13 mouse cellular contexts compared by ENCODE assay signal in genomic region chr10:118056789-118057271, GRCm38 (mm10).
A peak's percentile ranks its signal among the peaks of the same experiment; 100 is the strongest.
DNase-seq lines count a peak whose midpoint lies in the region; ATAC-seq and TF ChIP-seq lines count a peak whose summit lies in the region.
"Had no signal": no experiment of that assay in that cellular context is flagged by ENCODE, and none has a peak within 500 bp of the region (broad histone marks: within the 10 kb centered on the region; RNA-seq: fewer than 3 reads in every experiment).

No protein-coding gene starts in this region.

- H3K9ac ChIP-seq in embryonic facial prominence, embryonic 14.5 days (ENCODE audit: low read depth, low read length) = no peak overlapping the region
- H3K9ac ChIP-seq in hindbrain, postnatal 0 days (replicated peaks; ENCODE audit: low read length) = no peak overlapping the region
- H3K9ac ChIP-seq: stomach, embryonic 15.5 days had no signal

- 47% methylated on average over 9 of the region's 9 CpGs for WGBS in embryonic facial prominence, embryonic 14.5 days
- WGBS in hindbrain, postnatal 0 days = 30% methylated on average over 9 of the region's 9 CpGs

- peak; percentile 92 for DNase-seq in heart, adult 11 months
- no peak for DNase-seq in heart, postnatal 14 days
- DNase-seq in embryonic facial prominence, embryonic 14.5 days (ENCODE audit: low spot score) = peak; percentile 27
- peak; percentile 30 for DNase-seq in hindbrain, postnatal 0 days (ENCODE audit: low spot score)
- peak; percentile 22 for DNase-seq in mesoderm, embryonic 11.5 days (ENCODE audit: low read depth, low spot score)
- no peak for DNase-seq in left cerebral cortex, adult 2 months (ENCODE audit: extremely low spot score in 1 of 2, low spot score in 2 of 2)
- no peak for DNase-seq in testis, postnatal 10 days (ENCODE audit: low spot score)
- no peak for DNase-seq in spleen, adult 12 weeks (ENCODE audit: low spot score)
- DNase-seq: adrenal gland, postnatal 25 days; B cell, adult 2 months; cerebellum, adult 9-10 months; left cerebral cortex, postnatal 4 days had no signal

- no peak overlapping the region for H3K4me2 ChIP-seq in embryonic facial prominence, embryonic 14.5 days (ENCODE audit: low read depth, low read length)
- H3K4me2 ChIP-seq in hindbrain, postnatal 0 days (ENCODE audit: low read depth, low read length) = peak overlapping the region; percentile 28; the same call in 1 of the 2 replicates
- H3K4me2 ChIP-seq: stomach, embryonic 15.5 days had no signal

- H3K4me3 ChIP-seq in embryonic facial prominence, embryonic 14.5 days (ENCODE audit: low read depth, low read length) = no peak overlapping the region
- H3K4me3 ChIP-seq in hindbrain, postnatal 0 days (ENCODE audit: low read length) = no peak overlapping the region
- H3K4me3 ChIP-seq in left cerebral cortex, adult 2 months = no peak overlapping the region
- H3K4me3 ChIP-seq: stomach, embryonic 15.5 days had no signal

- H3K4me1 ChIP-seq in embryonic facial prominence, embryonic 14.5 days (ENCODE audit: control insufficient read depth, insufficient read depth, low read length) = no peaks in the 10 kb centered on the region
- no peaks in the 10 kb centered on the region for H3K4me1 ChIP-seq in hindbrain, postnatal 0 days (ENCODE audit: insufficient read depth, low read length)
- H3K4me1 ChIP-seq: stomach, embryonic 15.5 days had no signal

- intact Hi-C loops in heart, postnatal 14 days (cut with DNase I) = no loop called here
- intact Hi-C loops in left cerebral cortex, adult 2 months (cut with DNase I) = no loop called here

- no peaks in the 10 kb centered on the region for H3K36me3 ChIP-seq in embryonic facial prominence, embryonic 14.5 days (ENCODE audit: control insufficient read depth, insufficient read depth, low read length)
- H3K36me3 ChIP-seq in hindbrain, postnatal 0 days (ENCODE audit: insufficient read depth, low read length) = no peaks in the 10 kb centered on the region
- H3K36me3 ChIP-seq: stomach, embryonic 15.5 days had no signal

- no peak overlapping the region for H3K27ac ChIP-seq in embryonic facial prominence, embryonic 14.5 days (replicated peaks; ENCODE audit: low read depth, low read length)
- 0 out of 2 replicates have a peak overlapping the region, but pooled peaks have one; percentile 15 for H3K27ac ChIP-seq in hindbrain, postnatal 0 days
- no peak overlapping the region for H3K27ac ChIP-seq in left cerebral cortex, adult 2 months
- H3K27ac ChIP-seq: stomach, embryonic 15.5 days had no signal

- ATAC-seq in embryonic facial prominence, embryonic 14.5 days (ENCODE audit: low read depth) = no peak
- ATAC-seq in hindbrain, postnatal 0 days = 0 out of 2 replicates have a peak, but pooled peaks have one; percentile 38

- H3K9me3 ChIP-seq in embryonic facial prominence, embryonic 14.5 days (ENCODE audit: control insufficient read depth, low read length) = 0 out of 2 replicates have a peak, but pooled peaks cover 4% of the 10 kb centered on the region
- no peaks in the 10 kb centered on the region for H3K9me3 ChIP-seq in hindbrain, postnatal 0 days (ENCODE audit: low read length)
- H3K9me3 ChIP-seq: stomach, embryonic 15.5 days had no signal

- no peak for TF ChIP-seq CTCF in hindbrain, postnatal 0 days (IDR thresholded peaks at IDR 0.05; ENCODE audit: low read depth)
- no peak for TF ChIP-seq CTCF in left cerebral cortex, adult 2 months (IDR thresholded peaks at IDR 0.05)

- no peaks in the 10 kb centered on the region for H3K27me3 ChIP-seq in embryonic facial prominence, embryonic 14.5 days (replicated peaks; ENCODE audit: control insufficient read depth, insufficient read depth, low read length)
- no peaks in the 10 kb centered on the region for H3K27me3 ChIP-seq in hindbrain, postnatal 0 days (ENCODE audit: insufficient read depth, low read length)
- H3K27me3 ChIP-seq: stomach, embryonic 15.5 days had no signal

Comparison
In these comparisons a context has a peak if more than half of its experiments do, and no peak if none do; other contexts are left out.
1. DNase-seq: peak in heart, adult 11 months (single experiment), embryonic facial prominence, embryonic 14.5 days (single experiment), hindbrain, postnatal 0 days (single experiment) and mesoderm, embryonic 11.5 days (single experiment); none in heart, postnatal 14 days (0 of 2), left cerebral cortex, adult 2 months (0 of 2), testis, postnatal 10 days (single experiment) and spleen, adult 12 weeks (single experiment).